Mouse (Mus musculus): ENCODE measurements at regions not wholly inside any gene's neighbourhood (a gene's known extent, or its start where the extent isn't known, plus 50 kb on each side); places are given as distances from the start of the nearest gene placed in this dataset.

DNA sequence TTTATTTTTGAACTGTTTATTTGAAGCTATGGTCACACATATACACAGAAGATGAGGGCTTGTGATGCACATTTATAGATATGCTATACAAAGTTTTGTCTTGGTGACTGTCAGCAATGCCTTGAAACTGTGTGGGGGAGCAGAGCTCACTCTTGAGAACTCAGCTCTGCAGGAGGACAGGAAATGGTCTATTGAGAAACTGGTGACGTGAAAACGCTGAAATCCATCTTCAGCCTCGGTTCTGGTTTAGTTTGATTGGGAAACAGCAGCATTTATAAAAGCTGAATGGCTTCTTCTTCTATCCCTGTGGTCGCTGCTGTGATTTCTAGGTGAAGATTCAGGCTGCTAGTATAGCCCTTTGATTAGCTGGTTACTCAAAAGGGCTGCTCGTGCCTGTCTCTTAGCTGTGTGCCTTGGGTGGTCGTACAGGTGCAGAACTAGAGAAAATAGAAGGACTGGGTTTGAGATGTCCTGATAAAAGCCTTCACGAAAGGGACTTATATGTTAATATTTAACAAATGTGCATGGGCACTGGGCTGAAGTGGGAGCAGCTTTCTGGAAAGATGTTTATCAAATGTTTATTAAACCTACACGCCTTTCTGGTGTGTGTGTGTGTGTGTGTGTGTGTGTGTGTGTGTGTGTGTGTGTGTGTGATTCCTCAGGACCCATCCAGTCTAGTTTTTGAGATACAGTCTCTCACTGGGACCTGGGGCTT lies 124.9 kb upstream of the Map3k1 start:
- H3K9me3 ChIP-seq (replicated peaks), result no peaks in the 10 kb centered on the region
- H3K27me3 ChIP-seq, result no peaks in the 10 kb centered on the region
- H3K4me3 ChIP-seq, result no peak overlapping the region
- peaks cover 6% of the 10 kb centered on the region; the same call in 1 of the 2 replicates for H3K4me1 ChIP-seq
- no peak overlapping the region for H3K9ac ChIP-seq
- 82% methylated on average over 8 of the region's 8 CpGs for WGBS
- no peak overlapping the region for H3K4me2 ChIP-seq
- no peaks in the 10 kb centered on the region for H3K36me3 ChIP-seq (ENCODE audit: poor library complexity, severe bottlenecking)
- no peak overlapping the region for H3K27ac ChIP-seq
- no peak for ATAC-seq

DNA sequence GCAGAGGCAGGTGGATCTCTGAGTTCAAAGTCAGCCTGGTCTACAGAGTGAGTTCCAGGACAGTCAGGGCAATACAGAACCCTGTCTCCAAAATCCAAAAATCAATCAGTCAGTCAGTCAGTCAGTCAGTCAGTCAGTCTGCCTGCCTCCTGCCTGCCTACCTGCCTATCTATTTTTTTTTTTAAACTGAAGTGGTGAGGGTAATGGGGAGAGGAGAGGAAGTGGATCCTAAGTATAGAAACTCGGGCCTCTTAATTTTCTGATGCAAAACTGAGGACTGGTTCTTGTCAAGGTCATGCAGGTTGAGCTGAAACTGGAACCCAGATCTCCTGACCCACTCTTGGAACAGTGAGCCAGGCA lies 126.9 kb upstream of the Map3k1 start:
- ATAC-seq, result no peak
- WGBS, result 81% methylated on average over 1 of the region's 1 CpGs

DNA sequence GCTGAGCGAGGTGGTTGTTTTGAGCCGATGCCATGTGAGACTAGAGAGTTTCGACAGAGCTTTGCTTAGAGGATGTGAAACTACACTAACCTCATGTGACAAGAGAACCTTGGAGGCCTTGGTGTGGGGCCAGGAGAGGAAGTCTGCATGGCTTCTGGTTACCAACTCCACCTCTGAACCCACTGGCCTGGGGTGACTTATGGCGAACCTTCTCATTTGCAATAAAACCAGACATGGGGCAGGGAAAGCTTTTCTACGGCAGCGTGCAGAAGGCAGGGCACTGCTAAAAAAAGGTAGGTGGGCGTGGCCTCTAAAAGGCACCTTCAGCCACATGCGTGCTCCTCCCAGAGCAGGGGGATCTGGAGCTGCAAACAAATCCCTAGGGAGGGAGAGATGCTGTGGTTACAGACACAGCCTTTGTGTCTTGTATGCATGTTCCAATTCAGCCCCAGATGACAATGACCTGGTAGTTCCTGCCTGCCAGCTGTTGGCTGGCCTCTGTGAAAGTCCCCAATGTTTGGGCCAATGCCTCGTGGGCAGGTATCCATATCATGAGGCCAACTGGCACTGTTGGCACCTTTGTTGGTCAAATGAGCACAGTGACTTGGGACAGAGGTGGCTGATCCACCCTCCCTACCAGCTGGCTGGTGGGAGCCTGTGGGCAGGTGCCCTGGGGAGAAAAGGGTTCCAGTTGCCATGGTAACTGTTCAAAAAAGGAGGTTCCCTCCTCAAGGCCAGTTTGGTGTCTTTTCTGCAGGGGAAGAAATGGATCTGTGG lies 127.5 kb upstream of the Map3k1 start:
- H3K27me3 ChIP-seq, result no peaks in the 10 kb centered on the region
- H3K9ac ChIP-seq, result no peak overlapping the region
- H3K4me1 ChIP-seq, result peaks cover 6% of the 10 kb centered on the region; the same call in 1 of the 2 replicates
- H3K4me3 ChIP-seq, result no peak overlapping the region
- no peak overlapping the region for H3K4me2 ChIP-seq
- H3K36me3 ChIP-seq (ENCODE audit: poor library complexity, severe bottlenecking), result no peaks in the 10 kb centered on the region
- WGBS, result 77% methylated on average over 9 of the region's 9 CpGs
- H3K27ac ChIP-seq, result no peak overlapping the region
- ATAC-seq, result 0 out of 2 replicates have a peak, but pooled peaks have one; percentile 8
- H3K9me3 ChIP-seq (replicated peaks), result no peaks in the 10 kb centered on the region

More for the DNA sequence above, 126.9 kb upstream of the Map3k1 start:
- no peak overlapping the region for H3K9ac ChIP-seq
- no peaks in the 10 kb centered on the region for H3K36me3 ChIP-seq (ENCODE audit: poor library complexity, severe bottlenecking)
- H3K27me3 ChIP-seq, result no peaks in the 10 kb centered on the region
- no peak overlapping the region for H3K27ac ChIP-seq
- H3K4me3 ChIP-seq, result no peak overlapping the region
- H3K9me3 ChIP-seq (replicated peaks), result no peaks in the 10 kb centered on the region
- H3K4me2 ChIP-seq, result no peak overlapping the region
- peaks cover 6% of the 10 kb centered on the region; the same call in 1 of the 2 replicates for H3K4me1 ChIP-seq

DNA sequence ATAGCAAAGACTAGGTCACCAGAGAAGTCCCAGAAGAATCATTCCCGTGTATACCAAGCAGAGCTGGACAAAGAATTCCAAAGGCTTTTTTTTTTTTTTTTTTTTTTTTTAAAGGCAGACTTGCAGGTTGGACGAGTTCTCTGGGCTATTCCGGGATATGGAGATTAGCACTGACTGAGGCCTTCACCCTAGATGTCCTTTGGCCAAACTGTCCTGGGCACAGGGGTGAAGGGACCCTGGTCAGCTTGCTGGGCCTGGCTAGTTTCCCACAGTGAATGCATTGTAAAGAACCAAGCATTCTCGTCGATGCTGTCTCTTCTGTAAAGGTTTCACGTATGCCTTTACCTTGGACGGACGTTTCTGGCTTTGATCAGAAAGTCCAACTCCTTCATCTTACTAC lies 128.2 kb upstream of the Map3k1 start:
- Histone ChIP-seq H3K9me3 (replicated peaks) (no peaks in the 10 kb centered on the region), H3K36me3 (ENCODE audit: poor library complexity, severe bottlenecking) (no peaks in the 10 kb centered on the region), H3K9ac (no peak overlapping the region), H3K4me2 (no peak overlapping the region), H3K27ac (no peak overlapping the region), H3K4me3 (no peak overlapping the region), H3K27me3 (no peaks in the 10 kb centered on the region), H3K4me1 (peaks cover 6% of the 10 kb centered on the region; the same call in 1 of the 2 replicates)
- whole genome bisulfite sequencing, result 64% methylated on average over 8 of the region's 8 CpGs
- no peak for ATAC-seq

DNA sequence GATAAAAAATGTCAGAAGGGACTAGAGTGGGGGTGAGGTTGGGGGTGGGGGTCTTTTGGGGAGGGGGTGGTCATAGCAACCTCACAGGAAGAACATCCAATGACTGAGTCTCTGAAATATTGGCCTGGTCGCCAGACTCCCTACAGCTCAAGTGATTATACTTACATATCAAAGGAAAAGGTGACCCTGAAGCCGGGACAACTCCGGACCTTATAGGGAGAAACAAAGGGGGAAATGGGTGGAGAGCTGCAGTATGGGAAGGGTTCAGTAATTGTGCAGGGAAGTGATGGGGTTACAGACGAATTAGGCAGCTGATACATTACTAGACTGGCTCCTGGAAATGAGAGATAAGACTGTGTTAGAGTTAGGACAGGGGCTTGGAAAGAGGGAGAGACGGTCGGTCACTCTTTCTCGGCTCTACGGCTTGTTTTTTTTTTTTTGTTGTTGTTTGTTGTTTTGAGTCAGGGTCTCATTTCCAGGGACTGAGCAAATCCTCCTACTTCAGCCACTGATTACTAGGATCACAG lies 130.2 kb upstream of the Map3k1 start:
- Histone ChIP-seq H3K4me2 (no peak overlapping the region), H3K27me3 (no peaks in the 10 kb centered on the region), H3K9ac (no peak overlapping the region), H3K9me3 (replicated peaks) (no peaks in the 10 kb centered on the region), H3K36me3 (ENCODE audit: poor library complexity, severe bottlenecking) (no peaks in the 10 kb centered on the region), H3K4me3 (no peak overlapping the region), H3K27ac (no peak overlapping the region), H3K4me1 (peaks cover 13% of the 10 kb centered on the region)
- 73% methylated on average over 8 of the region's 8 CpGs for WGBS
- no peak for ATAC-seq

DNA sequence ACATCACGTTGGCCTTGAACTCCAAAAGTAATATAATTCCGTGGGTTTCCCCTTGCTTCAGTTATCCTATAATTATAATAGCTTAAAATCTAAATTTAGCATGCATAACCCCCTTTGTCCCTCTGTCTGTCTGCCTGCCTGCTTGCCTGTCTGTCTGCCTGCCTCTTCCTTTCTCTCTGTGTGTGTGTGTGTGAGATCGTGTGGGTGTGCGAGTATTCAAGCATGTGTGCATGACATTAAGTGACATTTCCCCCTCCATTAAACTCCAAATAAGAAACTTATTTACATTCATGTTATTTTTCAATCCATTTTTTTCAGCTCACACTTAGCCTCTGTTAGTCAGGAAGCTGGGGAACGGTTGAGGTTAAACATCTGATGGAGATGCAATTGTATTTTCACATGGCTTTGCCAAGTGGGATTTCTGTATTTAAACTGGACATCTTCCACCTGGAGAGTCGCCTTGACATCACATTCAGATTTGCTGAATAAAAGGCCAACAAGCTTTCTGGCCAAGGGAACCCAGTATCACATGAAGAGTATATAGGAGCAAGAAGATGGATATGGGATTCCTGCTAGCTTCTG lies 130.8 kb upstream of the Map3k1 start:
- no peaks in the 10 kb centered on the region for H3K36me3 ChIP-seq (ENCODE audit: poor library complexity, severe bottlenecking)

DNA sequence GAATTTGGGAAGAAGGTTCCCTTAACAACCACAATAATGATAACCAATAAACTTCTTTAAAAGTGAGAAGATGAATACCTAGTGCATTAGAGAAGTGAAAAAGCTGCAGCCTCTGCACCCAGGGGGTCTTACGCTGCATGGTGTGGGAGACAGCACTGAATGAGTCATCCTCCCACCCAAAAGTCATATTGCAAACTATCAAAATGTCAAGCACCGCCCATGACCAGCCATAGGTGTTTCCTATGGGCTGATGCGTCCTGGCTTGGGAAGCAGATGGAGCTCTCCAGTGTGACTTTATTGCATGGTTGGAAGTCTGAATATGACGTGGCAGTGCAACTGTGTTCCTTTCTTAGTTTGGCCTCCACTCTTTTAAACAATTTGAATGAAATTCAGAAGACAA lies 131.5 kb upstream of the Map3k1 start:
- H3K27me3 ChIP-seq, result no peaks in the 10 kb centered on the region
- H3K36me3 ChIP-seq (ENCODE audit: poor library complexity, severe bottlenecking), result no peaks in the 10 kb centered on the region
- ATAC-seq, result no peak
- no peak overlapping the region for H3K4me3 ChIP-seq
- peaks cover 18% of the 10 kb centered on the region for H3K4me1 ChIP-seq
- no peak overlapping the region for H3K27ac ChIP-seq
- no peak overlapping the region for H3K9ac ChIP-seq
- WGBS, result 92% methylated on average over 4 of the region's 4 CpGs
- H3K9me3 ChIP-seq (replicated peaks), result no peaks in the 10 kb centered on the region
- no peak overlapping the region for H3K4me2 ChIP-seq

More for the DNA sequence above, 130.8 kb upstream of the Map3k1 start:
- no peak overlapping the region for H3K4me2 ChIP-seq
- H3K9ac ChIP-seq, result no peak overlapping the region
- H3K4me1 ChIP-seq, result peaks cover 18% of the 10 kb centered on the region
- H3K9me3 ChIP-seq (replicated peaks), result no peaks in the 10 kb centered on the region
- no peak for ATAC-seq
- H3K4me3 ChIP-seq, result no peak overlapping the region
- no peak overlapping the region for H3K27ac ChIP-seq
- no peaks in the 10 kb centered on the region for H3K27me3 ChIP-seq
- 71% methylated on average over 6 of the region's 6 CpGs for WGBS

DNA sequence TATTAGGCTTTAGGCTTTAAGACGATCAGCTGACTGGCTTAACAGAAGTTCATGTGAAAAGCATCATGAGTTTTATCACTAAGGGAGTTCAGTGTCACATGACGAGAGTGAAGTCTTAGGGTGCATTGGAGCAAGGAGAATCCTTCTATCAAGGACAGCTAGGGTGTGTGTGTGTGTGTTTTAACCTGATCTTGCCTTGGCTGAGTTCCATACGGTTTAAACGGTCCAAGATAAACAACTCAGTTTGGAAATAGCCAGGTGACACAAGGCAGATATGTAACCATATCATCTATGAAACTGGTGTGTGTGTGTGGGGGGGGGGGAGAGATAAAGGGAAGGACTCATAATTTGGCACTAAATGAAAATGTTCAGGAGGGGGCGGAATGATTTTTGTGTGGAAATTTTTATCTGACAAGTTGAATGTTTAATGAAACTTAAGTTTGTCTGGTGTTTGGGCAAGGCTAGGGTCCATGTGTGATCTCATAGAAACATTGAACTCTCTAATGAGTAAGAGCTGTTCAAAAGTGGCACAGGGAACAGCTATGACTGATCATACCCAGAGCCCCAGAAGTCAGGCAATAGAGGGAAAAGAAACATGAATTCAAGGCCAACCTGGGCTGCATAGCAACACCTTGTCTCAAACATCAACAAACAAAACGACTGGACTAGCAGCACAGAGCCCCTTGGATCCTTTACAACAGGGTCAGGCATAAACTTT lies 132.2 kb upstream of the Map3k1 start:
- Histone ChIP-seq H3K4me2 (no peak overlapping the region), H3K9ac (no peak overlapping the region), H3K27ac (no peak overlapping the region), H3K4me3 (no peak overlapping the region), H3K36me3 (ENCODE audit: poor library complexity, severe bottlenecking) (no peaks in the 10 kb centered on the region), H3K4me1 (peaks cover 18% of the 10 kb centered on the region), H3K9me3 (replicated peaks) (no peaks in the 10 kb centered on the region), H3K27me3 (no peaks in the 10 kb centered on the region)
- ATAC-seq, result no peak
- WGBS, result 86% methylated on average over 6 of the region's 6 CpGs

DNA sequence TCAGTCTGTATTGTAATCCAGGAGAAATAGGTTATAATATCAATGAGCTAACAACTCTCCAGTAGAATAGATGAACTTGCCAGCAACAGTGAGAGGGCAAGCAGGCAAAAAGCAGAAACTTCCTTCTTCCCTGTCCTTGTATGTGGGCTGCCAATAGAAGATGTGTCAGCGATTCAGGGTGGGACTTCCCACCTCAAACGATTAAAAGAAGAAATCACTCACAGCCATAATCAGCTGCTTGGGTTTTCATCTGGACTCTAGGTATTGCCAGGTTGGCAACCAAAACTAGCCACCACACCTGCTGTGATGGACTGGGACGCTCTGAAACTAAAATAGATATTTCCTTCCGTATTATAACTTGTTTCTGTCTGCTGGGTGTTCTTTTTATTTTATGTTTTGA lies 133.2 kb upstream of the Map3k1 start:
- no peak for ATAC-seq
- Histone ChIP-seq H3K27me3 (no peaks in the 10 kb centered on the region), H3K9me3 (replicated peaks) (no peaks in the 10 kb centered on the region), H3K9ac (no peak overlapping the region), H3K4me1 (peaks cover 12% of the 10 kb centered on the region), H3K4me2 (no peak overlapping the region), H3K27ac (no peak overlapping the region), H3K4me3 (no peak overlapping the region), H3K36me3 (ENCODE audit: poor library complexity, severe bottlenecking) (no peaks in the 10 kb centered on the region)
- WGBS, result 93% methylated on average over 4 of the region's 4 CpGs

DNA sequence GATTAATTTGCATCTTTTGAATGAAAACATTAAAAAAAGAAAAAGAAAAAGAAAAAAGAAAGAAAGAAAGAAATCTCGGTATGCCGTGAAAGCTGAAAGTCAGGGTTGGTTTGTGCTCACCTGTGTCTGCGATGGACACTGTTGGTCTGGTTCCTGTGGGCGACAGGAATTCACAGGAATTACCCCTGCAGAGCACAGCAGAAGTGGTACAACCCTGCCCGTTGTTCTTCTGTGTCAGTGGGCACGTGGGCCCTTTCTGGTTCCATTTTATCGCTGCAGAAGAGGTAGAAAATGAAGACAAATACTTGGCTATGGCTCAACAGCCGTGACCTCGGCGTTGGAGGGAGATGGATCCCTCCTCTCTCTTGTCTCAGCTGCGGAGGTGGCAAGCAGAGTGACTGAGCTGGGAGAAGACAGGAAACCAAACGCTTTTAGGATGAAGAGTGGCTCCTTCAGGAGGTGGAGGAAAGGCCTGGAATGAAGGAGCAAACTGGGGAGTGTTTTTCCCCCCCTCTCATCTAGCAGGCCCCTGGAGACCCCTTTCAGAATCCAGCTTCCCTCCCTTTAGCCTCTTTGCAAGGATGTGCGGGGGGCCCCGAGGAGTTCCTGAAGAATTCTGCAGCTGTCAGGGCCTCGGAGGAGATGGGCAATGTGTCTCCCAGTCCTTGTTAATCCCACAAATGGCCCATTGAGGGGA lies 134.7 kb upstream of the Map3k1 start:
- Histone ChIP-seq H3K27ac (no peak overlapping the region), H3K4me2 (no peak overlapping the region), H3K4me1 (peaks cover 12% of the 10 kb centered on the region), H3K9ac (no peak overlapping the region), H3K27me3 (no peaks in the 10 kb centered on the region), H3K36me3 (ENCODE audit: poor library complexity, severe bottlenecking) (no peaks in the 10 kb centered on the region), H3K9me3 (replicated peaks) (no peaks in the 10 kb centered on the region), H3K4me3 (no peak overlapping the region)
- 0 out of 2 replicates have a peak, but pooled peaks have one; percentile 30 for ATAC-seq
- WGBS, result 60% methylated on average over 15 of the region's 15 CpGs

DNA sequence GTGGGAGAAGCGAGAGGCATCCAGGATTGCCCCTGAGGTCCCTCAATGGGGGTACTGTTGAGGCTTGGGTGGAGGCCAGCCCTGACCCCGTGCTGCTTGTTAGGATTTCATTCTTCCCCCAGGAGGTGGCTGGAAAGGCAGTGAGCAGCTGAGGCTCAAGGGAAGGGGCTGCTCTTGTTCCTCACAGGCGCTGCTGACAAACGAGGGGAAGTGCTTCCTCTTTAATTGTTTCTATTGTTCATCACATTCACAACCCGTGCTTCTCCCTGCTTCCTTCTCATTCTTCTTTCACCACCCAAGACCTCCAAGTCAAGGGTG lies 135.3 kb upstream of the Map3k1 start:
- Histone ChIP-seq H3K9ac (no peak overlapping the region), H3K4me1 (peaks cover 12% of the 10 kb centered on the region), H3K27me3 (no peaks in the 10 kb centered on the region), H3K36me3 (ENCODE audit: poor library complexity, severe bottlenecking) (no peaks in the 10 kb centered on the region), H3K27ac (no peak overlapping the region), H3K4me2 (no peak overlapping the region), H3K9me3 (replicated peaks) (no peaks in the 10 kb centered on the region), H3K4me3 (no peak overlapping the region)
- ATAC-seq, result peak; percentile 61; the same call in 1 of the 2 replicates
- WGBS, result 3% methylated on average over 5 of the region's 5 CpGs
